Mouse (Mus musculus): ENCODE measurements around the gene Nek3.

GRCm38 (mm10) chr8:22185431-22186397, 19.5 kb upstream of the Nek3 start, which contains the start of gene Ckap2:
- TF ChIP-seq CTCF (IDR thresholded peaks at IDR 0.05; ENCODE audit: low read depth, low read length), result no peak
- no peak for TF ChIP-seq POLR2A (IDR thresholded peaks at IDR 0.05; ENCODE audit: borderline replicate concordance, low read depth, low read length)
